Mouse (Mus musculus) intestine, embryonic 15.5 days (tissue): ENCODE measurements around the gene Cercam. TPM values are rescaled to one million over a fixed set of nuclear protein-coding genes. Genes with fewer than 3 reads are reported as not detected.

Experiments
- ATAC-seq: fragments of 200-750 bp; cut with Nextera tagmentation; 2 replicates; pipeline ENCODE4 v1.8.0; 2017; ENCODE audit warnings: moderate TSS enrichment, moderate library complexity
- H3K27ac ChIP-seq: fragments of 300-500 bp; sonication (generic); 2 replicates; pipeline ENCODE4 v1.5.1; 2015; ENCODE audit warnings: mild to moderate bottlenecking, inconsistent platforms
- H3K27me3 ChIP-seq: fragments of 300-500 bp; sonication (generic); replicated peaks from 2 replicates; pipeline ENCODE4 v1.6.1; 2015; ENCODE audit warnings: inconsistent platforms
- H3K36me3 ChIP-seq: fragments of 300-500 bp; sonication (generic); 2 replicates; pipeline ENCODE4 v1.6.1; 2015; ENCODE audit warnings: inconsistent platforms
- H3K4me1 ChIP-seq: fragments of 300-500 bp; sonication (generic); replicated peaks from 2 replicates; pipeline ENCODE4 v1.6.1; 2015; ENCODE audit warnings: inconsistent platforms
- H3K4me2 ChIP-seq: fragments of 300-500 bp; sonication (generic); replicated peaks from 2 replicates; pipeline ENCODE4 v1.6.1; 2015; ENCODE audit warnings: mild to moderate bottlenecking, inconsistent platforms
- H3K4me3 ChIP-seq: fragments of 300-500 bp; sonication (generic); replicated peaks from 2 replicates; pipeline ENCODE4 v1.5.1; 2015; ENCODE audit warnings: inconsistent platforms
- H3K9ac ChIP-seq: fragments of 300-500 bp; sonication (generic); 2 replicates; pipeline ENCODE4 v1.6.1; 2015; ENCODE audit warnings: inconsistent platforms
- H3K9me3 ChIP-seq: fragments of 300-500 bp; sonication (generic); 2 replicates; pipeline ENCODE4 v1.6.1; 2016; ENCODE audit warnings: inconsistent platforms
- WGBS: fragments of 180-500 bp; shearing (Covaris S2); methylation state at CpG from one replicate; pipeline ENCODE4 v1.1.7; 2015; 5-methylcytosine and 5-hydroxymethylcytosine counted together
- polyA plus RNA-seq: library from polyadenylated mRNA; unstranded; fragments of >200 nt; fragmentation: Nextera tagmentation; extraction: Ambion mirVana; gene quantifications from 2 replicates; pipeline ENCODE4 v1.2.1, GENCODE M21; 2015

The Cercam gene
- polyA plus RNA-seq, 1 experiment from 2014 or later: 23.7 TPM

DNA sequence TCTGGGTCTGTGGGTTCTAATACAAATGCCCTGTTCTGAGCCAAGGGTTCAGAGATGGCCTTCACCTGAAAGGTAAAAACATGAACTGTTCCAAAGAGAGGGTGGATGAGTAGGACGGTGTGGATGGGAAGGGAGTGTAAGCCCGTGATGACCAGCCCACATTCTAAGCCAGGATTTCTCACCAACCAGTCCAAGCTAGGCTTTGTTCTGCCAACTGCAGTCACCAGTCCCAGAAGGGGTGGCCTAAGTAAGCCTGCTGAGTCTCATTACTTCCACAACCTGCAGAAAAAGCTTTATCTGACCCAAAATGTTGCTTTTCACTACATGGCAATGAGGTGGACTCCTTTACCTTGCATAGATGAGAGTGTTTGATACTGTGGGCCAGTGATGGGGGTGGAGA is 24.8 kb upstream of the Cercam start:
- Histone ChIP-seq H3K4me2 (no peak overlapping the region), H3K27me3 (peaks cover 44% of the 10 kb centered on the region), H3K4me1 (peaks cover 10% of the 10 kb centered on the region), H3K4me3 (no peak overlapping the region), H3K9me3 (no peaks in the 10 kb centered on the region), H3K27ac (no peak overlapping the region), H3K36me3 (peaks cover 28% of the 10 kb centered on the region), H3K9ac (no peak overlapping the region)
- no peak for ATAC-seq
- 94% methylated on average over 2 of the region's 2 CpGs for WGBS

DNA sequence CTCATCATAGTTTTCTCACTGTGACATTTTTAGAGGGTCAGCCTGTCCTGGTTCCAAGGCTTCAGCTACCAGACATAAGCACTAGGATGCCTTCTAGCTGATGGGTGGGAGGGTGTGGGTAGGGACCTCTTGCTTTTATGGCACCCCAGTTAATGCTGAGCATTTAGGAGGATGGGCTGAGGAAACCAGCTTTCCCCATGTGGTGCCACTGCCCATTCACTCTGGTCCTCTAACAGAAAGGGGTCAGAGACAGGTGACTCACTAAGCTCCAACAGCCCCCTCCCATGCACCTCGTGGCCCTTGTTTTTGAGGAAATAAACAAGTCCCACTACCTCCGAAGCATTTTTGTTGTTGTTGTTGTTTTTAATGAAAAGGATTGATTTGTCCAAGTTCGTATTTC is 24.3 kb upstream of the Cercam start:
- ATAC-seq: no peak
- 33% methylated on average over 3 of the region's 3 CpGs for WGBS
- Histone ChIP-seq H3K4me3 (no peak overlapping the region), H3K36me3 (peaks cover 28% of the 10 kb centered on the region), H3K9me3 (no peaks in the 10 kb centered on the region), H3K4me1 (peaks cover 10% of the 10 kb centered on the region), H3K27ac (no peak overlapping the region), H3K27me3 (peaks cover 44% of the 10 kb centered on the region), H3K4me2 (no peak overlapping the region), H3K9ac (no peak overlapping the region)

DNA sequence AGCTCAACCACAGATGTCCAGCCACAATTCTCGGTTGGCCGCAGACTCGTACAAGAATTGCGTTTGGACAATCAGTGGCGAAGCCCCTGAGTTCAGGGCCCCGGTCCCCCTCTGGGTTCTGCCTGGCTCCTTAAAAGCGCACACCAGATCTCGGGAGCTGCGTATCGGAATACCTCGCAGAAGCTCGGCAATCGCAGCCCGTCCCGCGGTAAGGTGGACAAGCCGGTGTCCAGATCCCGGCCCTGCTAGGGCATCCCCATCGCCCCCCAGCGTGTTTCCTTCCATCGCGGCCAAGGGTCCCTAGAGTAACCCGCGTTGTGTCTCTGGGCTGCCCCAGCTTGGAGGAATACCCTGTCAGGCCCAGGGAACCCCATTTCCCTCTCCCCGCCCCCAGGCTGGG is 23.3 kb upstream of the Cercam start:
- 26% methylated on average over 25 of the region's 25 CpGs for WGBS
- Histone ChIP-seq H3K36me3 (peaks cover 27% of the 10 kb centered on the region), H3K4me3 (peak overlapping the region; percentile 20), H3K4me2 (peak overlapping the region; percentile 58), H3K27me3 (peaks cover 44% of the 10 kb centered on the region), H3K9me3 (no peaks in the 10 kb centered on the region), H3K4me1 (peaks cover 10% of the 10 kb centered on the region), H3K27ac (no peak overlapping the region), H3K9ac (peak overlapping the region; percentile 34; the same call in 1 of the 2 replicates)
- 0 out of 2 replicates have a peak, but pooled peaks have one; percentile 5 for ATAC-seq

- peak overlapping the region; percentile 20 for H3K4me3 ChIP-seq
- H3K9me3 ChIP-seq: no peaks in the 10 kb centered on the region
- H3K4me1 ChIP-seq: peaks cover 10% of the 10 kb centered on the region
- H3K4me2 ChIP-seq: peak overlapping the region; percentile 58
- 12% methylated on average over 47 of the region's 47 CpGs for WGBS
- H3K27me3 ChIP-seq: peaks cover 44% of the 10 kb centered on the region
- peak overlapping the region; percentile 34 for H3K9ac ChIP-seq
- peaks cover 21% of the 10 kb centered on the region for H3K36me3 ChIP-seq
- ATAC-seq: peak; percentile 52
- H3K27ac ChIP-seq: no peak overlapping the region
These were observed 22.7 kb upstream of the Cercam start for GRCm38 (mm10) chr2:29846061-29846853.

DNA sequence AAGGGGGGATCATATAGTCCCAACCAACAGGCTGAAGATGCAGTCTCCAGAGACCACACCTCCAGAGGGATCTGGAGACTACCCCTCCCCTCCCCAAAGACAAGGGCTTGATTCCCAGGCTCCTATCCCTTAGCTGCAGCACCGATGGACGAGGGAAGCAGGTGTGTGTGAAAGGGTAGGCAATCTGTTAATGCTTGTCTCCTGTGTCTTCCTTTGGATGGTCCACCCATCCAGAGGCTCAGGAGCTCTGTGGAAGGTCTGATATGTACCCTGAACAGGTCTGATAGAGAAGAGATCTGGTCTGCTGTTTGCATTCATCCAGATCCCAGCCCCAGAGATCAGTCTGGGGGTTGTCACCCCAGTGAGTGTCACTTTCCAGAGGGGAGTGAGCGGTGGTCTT is 22.1 kb upstream of the Cercam start:
- H3K4me2 ChIP-seq: no peak overlapping the region
- 63% methylated on average over 3 of the region's 3 CpGs for WGBS
- no peak overlapping the region for H3K4me3 ChIP-seq

DNA sequence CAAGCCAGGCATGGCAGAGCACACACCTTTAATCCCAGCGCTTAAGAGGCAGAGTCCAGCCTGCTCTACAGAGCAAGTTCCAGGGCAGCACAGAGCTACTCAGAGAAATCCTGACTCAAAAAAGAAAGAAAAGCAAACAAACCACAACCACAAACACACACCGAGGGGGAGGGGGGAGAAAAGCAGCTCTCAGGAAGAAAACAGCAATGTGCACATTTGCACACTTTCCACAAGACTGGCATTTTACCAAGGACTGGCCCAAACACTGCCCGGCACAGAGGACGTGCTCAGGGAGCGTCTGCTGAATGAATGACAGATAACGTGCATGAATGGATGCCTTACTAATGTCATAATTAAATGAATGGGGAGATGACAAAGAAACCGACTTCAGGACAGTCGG is 19.9 kb upstream of the Cercam start:
- Histone ChIP-seq H3K4me1 (peaks cover 10% of the 10 kb centered on the region), H3K9me3 (no peaks in the 10 kb centered on the region), H3K27ac (no peak overlapping the region), H3K4me2 (no peak overlapping the region), H3K36me3 (peaks cover 7% of the 10 kb centered on the region; the same call in 1 of the 2 replicates), H3K9ac (no peak overlapping the region), H3K27me3 (peaks cover 33% of the 10 kb centered on the region), H3K4me3 (no peak overlapping the region)
- no peak for ATAC-seq
- WGBS: 73% methylated on average over 8 of the region's 8 CpGs

More for the DNA sequence above, 22.1 kb upstream of the Cercam start:
- Histone ChIP-seq H3K36me3 (peaks cover 18% of the 10 kb centered on the region), H3K27me3 (peaks cover 44% of the 10 kb centered on the region), H3K9ac (no peak overlapping the region), H3K9me3 (no peaks in the 10 kb centered on the region), H3K4me1 (peaks cover 10% of the 10 kb centered on the region), H3K27ac (no peak overlapping the region)
- ATAC-seq: no peak

DNA sequence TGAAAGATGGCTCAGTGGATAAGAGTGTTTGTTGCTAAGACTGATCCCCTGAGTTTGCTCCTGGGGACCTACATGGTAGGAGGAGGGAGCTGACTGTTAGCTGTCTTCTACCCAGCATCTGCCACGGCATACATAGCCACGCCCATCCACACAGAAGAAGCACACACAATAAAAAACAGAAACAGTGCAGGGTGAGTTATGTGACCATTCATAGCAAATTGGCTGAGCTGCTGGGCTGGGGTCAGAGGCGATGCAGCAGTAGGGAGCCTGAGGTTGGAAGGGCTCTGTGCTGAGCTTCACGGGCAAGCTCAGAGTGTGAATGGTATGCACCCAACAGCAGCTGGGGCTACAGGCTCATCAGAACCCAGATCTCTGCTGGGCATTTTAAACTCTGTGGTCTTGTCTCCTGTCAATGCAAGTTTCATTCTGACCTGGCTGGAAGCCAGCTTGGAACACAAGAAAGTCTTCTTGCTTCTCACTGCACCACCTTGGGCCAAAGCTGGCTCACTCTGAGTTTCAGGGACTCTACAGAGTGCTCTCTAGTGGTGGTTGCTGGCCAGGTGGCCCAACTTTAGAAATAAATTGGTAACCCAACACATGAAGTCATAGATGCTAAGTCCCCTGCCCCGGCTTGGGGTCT is 19.0 kb upstream of the Cercam start:
- H3K4me1 ChIP-seq: peaks cover 10% of the 10 kb centered on the region
- H3K27ac ChIP-seq: no peak overlapping the region
- 43% methylated on average over 5 of the region's 5 CpGs for WGBS
- H3K9ac ChIP-seq: no peak overlapping the region
- no peaks in the 10 kb centered on the region for H3K9me3 ChIP-seq
- peaks cover 23% of the 10 kb centered on the region for H3K27me3 ChIP-seq
- H3K4me3 ChIP-seq: no peak overlapping the region
- H3K4me2 ChIP-seq: no peak overlapping the region
- peaks cover 3% of the 10 kb centered on the region; the same call in 1 of the 2 replicates for H3K36me3 ChIP-seq
- ATAC-seq: no peak

- ATAC-seq: no peak
- 59% methylated on average over 4 of the region's 4 CpGs for WGBS
- no peak overlapping the region for H3K9ac ChIP-seq
- H3K4me3 ChIP-seq: no peak overlapping the region
- H3K27me3 ChIP-seq: peaks cover 6% of the 10 kb centered on the region; the same call in 1 of the 2 replicates
- H3K36me3 ChIP-seq: no peaks in the 10 kb centered on the region
- no peak overlapping the region for H3K4me2 ChIP-seq
- H3K4me1 ChIP-seq: no peaks in the 10 kb centered on the region
- H3K9me3 ChIP-seq: no peaks in the 10 kb centered on the region
- no peak overlapping the region for H3K27ac ChIP-seq
These were observed 15.9 kb upstream of the Cercam start for GRCm38 (mm10) chr2:29852957-29853485.

GRCm38 (mm10) chr2:29853736-29854135 is 15.2 kb upstream of the Cercam start:
- Histone ChIP-seq H3K4me2 (no peak overlapping the region), H3K4me3 (no peak overlapping the region), H3K9me3 (no peaks in the 10 kb centered on the region), H3K27me3 (peaks cover 6% of the 10 kb centered on the region; the same call in 1 of the 2 replicates), H3K36me3 (no peaks in the 10 kb centered on the region), H3K4me1 (no peaks in the 10 kb centered on the region), H3K9ac (no peak overlapping the region), H3K27ac (no peak overlapping the region)
- no peak for ATAC-seq
- 60% methylated on average over 5 of the region's 5 CpGs for WGBS

GRCm38 (mm10) chr2:29855585-29856210 is 13.3 kb upstream of the Cercam start:
- H3K27ac ChIP-seq: no peak overlapping the region
- no peaks in the 10 kb centered on the region for H3K36me3 ChIP-seq
- H3K9me3 ChIP-seq: no peaks in the 10 kb centered on the region
- 74% methylated on average over 10 of the region's 10 CpGs for WGBS
- H3K4me3 ChIP-seq: no peak overlapping the region
- H3K27me3 ChIP-seq: peaks cover 6% of the 10 kb centered on the region; the same call in 1 of the 2 replicates
- no peaks in the 10 kb centered on the region for H3K4me1 ChIP-seq
- H3K4me2 ChIP-seq: no peak overlapping the region
- ATAC-seq: no peak
- no peak overlapping the region for H3K9ac ChIP-seq

DNA sequence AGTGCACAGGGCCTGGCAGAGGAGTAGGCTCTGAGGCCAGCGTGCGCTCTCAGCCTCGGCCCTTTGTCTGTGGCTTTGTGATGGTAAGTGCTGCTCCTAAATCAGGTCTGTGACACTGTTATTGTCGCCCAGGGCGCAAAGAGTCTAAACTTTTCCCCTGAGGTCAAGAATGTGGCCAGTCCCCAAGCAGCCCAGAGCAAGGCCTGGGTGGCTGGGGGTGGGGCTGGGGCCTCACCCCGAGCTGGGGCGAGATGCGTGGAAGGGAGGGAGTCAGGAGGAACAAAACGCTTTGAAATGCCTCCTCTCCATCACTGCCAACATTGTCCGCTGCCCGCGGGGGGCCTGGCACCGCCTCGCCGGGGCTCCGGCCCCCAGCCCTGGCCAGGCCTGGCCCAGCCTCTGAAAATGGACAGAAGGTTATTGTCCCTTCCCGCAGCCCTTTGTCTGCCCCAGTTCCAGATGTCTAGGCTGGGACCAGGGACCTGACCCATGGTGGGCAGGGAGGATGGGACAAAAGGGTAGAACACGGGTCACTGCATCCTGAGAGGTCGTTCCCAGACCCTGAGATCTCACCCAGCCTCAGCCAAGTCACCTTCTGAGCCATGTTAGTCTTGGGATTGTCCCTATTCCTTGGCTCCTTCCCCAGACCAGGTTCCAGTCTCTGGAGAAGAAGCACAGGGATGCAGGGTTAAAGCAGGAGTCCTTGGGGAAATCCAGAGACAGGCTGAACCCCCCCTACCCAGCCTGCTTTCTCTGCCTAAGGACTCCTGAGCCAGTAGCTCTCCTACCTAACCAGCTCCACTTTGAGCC is 12.3 kb upstream of the Cercam start:
- H3K27ac ChIP-seq: no peak overlapping the region
- H3K9me3 ChIP-seq: no peaks in the 10 kb centered on the region
- no peak overlapping the region for H3K4me2 ChIP-seq
- no peaks in the 10 kb centered on the region for H3K4me1 ChIP-seq
- no peaks in the 10 kb centered on the region for H3K36me3 ChIP-seq
- no peak overlapping the region for H3K4me3 ChIP-seq
- H3K27me3 ChIP-seq: peaks cover 6% of the 10 kb centered on the region; the same call in 1 of the 2 replicates
- 28% methylated on average over 19 of the region's 19 CpGs for WGBS
- no peak for ATAC-seq
- H3K9ac ChIP-seq: no peak overlapping the region
